Mouse (Mus musculus) erythroblast, embryonic 14.5 days (primary cell): ENCODE measurements around the gene Gdf5. TPM values are rescaled to one million over a fixed set of nuclear protein-coding genes. Genes with fewer than 3 reads are reported as not detected.

ENCODE experiments used
- H3K27me3 ChIP-seq: 2 replicates; pipeline ENCODE4 v1.6.1; 2012; ENCODE audit warnings: inconsistent platforms; ENCODE audit not compliant: control insufficient read depth
- H3K36me3 ChIP-seq: 2 replicates; pipeline ENCODE4 v1.6.1; 2012; ENCODE audit warnings: mild to moderate bottlenecking, inconsistent platforms; ENCODE audit not compliant: control insufficient read depth
- H3K4me1 ChIP-seq: 2 replicates; pipeline ENCODE4 v1.6.1; 2012; ENCODE audit warnings: inconsistent platforms; ENCODE audit not compliant: control insufficient read depth
- H3K4me3 ChIP-seq: replicated peaks from 2 replicates; pipeline ENCODE3; 2012; ENCODE audit warnings: moderate library complexity, mild to moderate bottlenecking, inconsistent platforms
- H3K9me3 ChIP-seq: 2 replicates; pipeline ENCODE4 v1.6.1; 2012; ENCODE audit warnings: low read length, inconsistent platforms, mixed read lengths; ENCODE audit not compliant: control insufficient read depth
- GATA1 ChIP-seq: IDR thresholded peaks from 2 replicates; pipeline ENCODE4 v1.6.1; 2012; ENCODE audit warnings: low read length, inconsistent platforms, mixed read lengths
- TAL1 ChIP-seq: IDR thresholded peaks from 3 replicates; pipeline ENCODE4 v1.6.1; 2012; ENCODE audit warnings: low read length, inconsistent platforms, mixed read lengths
- polyA plus RNA-seq: library from polyadenylated mRNA; stranded (reverse); fragments of >175 nt; gene quantifications from 2 replicates; pipeline ENCODE4 v1.2.3, GENCODE M21; 2012

Gdf5 gene
- polyA plus RNA-seq, 1 experiment: not detected

- TF ChIP-seq GATA1 (no peak), TAL1 (no peak)
- Histone ChIP-seq H3K9me3 (no peaks in the 10 kb centered on the region), H3K27me3 (no peaks in the 10 kb centered on the region), H3K36me3 (peaks cover 10% of the 10 kb centered on the region), H3K4me3 (no peak overlapping the region), H3K4me1 (peaks cover 5% of the 10 kb centered on the region)
These were observed 22.0 kb downstream of the Gdf5 start for GRCm38 (mm10) chr2:155923143-155923542.

- peaks cover 51% of the 10 kb centered on the region for H3K36me3 ChIP-seq
- H3K4me3 ChIP-seq: no peak overlapping the region
- TF ChIP-seq TAL1 (no peak), GATA1 (no peak)
These were observed 30.5 kb downstream of the Gdf5 start for GRCm38 (mm10) chr2:155914684-155915083.

GRCm38 (mm10) chr2:155903632-155904008 is 41.5 kb downstream of the Gdf5 start:
- TF ChIP-seq TAL1: no peak
- TF ChIP-seq GATA1: no peak
- no peaks in the 10 kb centered on the region for H3K9me3 ChIP-seq
- no peaks in the 10 kb centered on the region for H3K27me3 ChIP-seq
- H3K36me3 ChIP-seq: peaks cover 36% of the 10 kb centered on the region
- H3K4me3 ChIP-seq: no peak overlapping the region
- no peaks in the 10 kb centered on the region; the same call in 1 of the 2 replicates for H3K4me1 ChIP-seq

More at GRCm38 (mm10) chr2:155914684-155915083, 30.5 kb downstream of the Gdf5 start:
- Histone ChIP-seq H3K9me3 (no peaks in the 10 kb centered on the region), H3K27me3 (no peaks in the 10 kb centered on the region), H3K4me1 (no peaks in the 10 kb centered on the region)

- TF ChIP-seq TAL1 (no peak), GATA1 (no peak)
- H3K36me3 ChIP-seq: peaks cover 41% of the 10 kb centered on the region
These were observed 42.1 kb downstream of the Gdf5 start for GRCm38 (mm10) chr2:155902989-155903631.

GRCm38 (mm10) chr2:155895046-155895735 is 50.0 kb downstream of the Gdf5 start:
- H3K36me3 ChIP-seq: peaks cover 37% of the 10 kb centered on the region

More at GRCm38 (mm10) chr2:155902989-155903631, 42.1 kb downstream of the Gdf5 start:
- H3K4me1 ChIP-seq: no peaks in the 10 kb centered on the region; the same call in 1 of the 2 replicates
- no peak overlapping the region for H3K4me3 ChIP-seq
- H3K27me3 ChIP-seq: no peaks in the 10 kb centered on the region
- no peaks in the 10 kb centered on the region for H3K9me3 ChIP-seq

GRCm38 (mm10) chr2:155894307-155895045 is 50.7 kb downstream of the Gdf5 start:
- no peak for TF ChIP-seq GATA1
- peaks cover 35% of the 10 kb centered on the region for H3K36me3 ChIP-seq
- H3K27me3 ChIP-seq: no peaks in the 10 kb centered on the region
- no peaks in the 10 kb centered on the region for H3K9me3 ChIP-seq
- H3K4me3 ChIP-seq: no peak overlapping the region
- H3K4me1 ChIP-seq: no peaks in the 10 kb centered on the region

More at GRCm38 (mm10) chr2:155895046-155895735, 50.0 kb downstream of the Gdf5 start:
- Histone ChIP-seq H3K9me3 (no peaks in the 10 kb centered on the region), H3K4me3 (no peak overlapping the region), H3K4me1 (no peaks in the 10 kb centered on the region), H3K27me3 (no peaks in the 10 kb centered on the region)
- TF ChIP-seq GATA1 (no peak), TAL1 (no peak)

Other genes with a start within 250 kb of the Gdf5 start
- gene Edem2, start 215.9 kb downstream of the Gdf5 start, polyA plus RNA-seq: 2.2 and 2.8 TPM in 2 replicates
- gene Gm17581, start 209.5 kb downstream of the Gdf5 start, polyA plus RNA-seq: not detected in 2 replicates
- gene Procr, start 194.2 kb downstream of the Gdf5 start, polyA plus RNA-seq: 0.06 TPM in 1 of 2 replicates, not detected in the other
- gene Mmp24, start 170.0 kb downstream of the Gdf5 start, polyA plus RNA-seq: 0.01 TPM in 1 of 2 replicates, not detected in the other
- gene BC029722, start 125.9 kb downstream of the Gdf5 start, polyA plus RNA-seq: 0.40 and 0.45 TPM in 2 replicates
- 18.6 and 24.9 TPM in 2 replicates for gene Eif6, start 118.4 kb downstream of the Gdf5 start, polyA plus RNA-seq
- not detected in 2 replicates for gene Fam83c, start 110.5 kb downstream of the Gdf5 start, polyA plus RNA-seq
- gene Uqcc1, start 15.1 kb downstream of the Gdf5 start, polyA plus RNA-seq: 0.09 and 0.47 TPM in 2 replicates
- gene Gm15557, start 4.6 kb downstream of the Gdf5 start, polyA plus RNA-seq: not detected in 2 replicates
- gene Cep250, start 11.1 kb upstream of the Gdf5 start, polyA plus RNA-seq: 3.7 and 3.8 TPM in 2 replicates
- 0.03 and 0.04 TPM in 2 replicates for gene 6430550D23Rik, start 62.6 kb upstream of the Gdf5 start, polyA plus RNA-seq
- gene Ergic3, start 62.7 kb upstream of the Gdf5 start, polyA plus RNA-seq: 7.3 and 7.5 TPM in 2 replicates
- not detected in 2 replicates for gene Fer1l4, start 107.6 kb upstream of the Gdf5 start, polyA plus RNA-seq
- gene Spag4, start 119.8 kb upstream of the Gdf5 start, polyA plus RNA-seq: 0.08 and 0.09 TPM in 2 replicates
- gene Cpne1, start 166.6 kb upstream of the Gdf5 start, polyA plus RNA-seq: 1.1 and 2.0 TPM in 2 replicates
- 0.28 and 0.31 TPM in 2 replicates for gene Rbm12, start 166.6 kb upstream of the Gdf5 start, polyA plus RNA-seq
- 0.01 TPM in 1 of 2 replicates, not detected in the other for gene Gm28036, start 181.7 kb upstream of the Gdf5 start, polyA plus RNA-seq
- gene Romo1, start 198.7 kb upstream of the Gdf5 start, polyA plus RNA-seq: 41.6 and 50.1 TPM in 2 replicates
- gene Nfs1, start 198.8 kb upstream of the Gdf5 start, polyA plus RNA-seq: 3.2 and 3.4 TPM in 2 replicates
- gene Rbm39, start 234.9 kb upstream of the Gdf5 start, polyA plus RNA-seq: 37.5 TPM in 2 replicates